Mouse (Mus musculus) intestine, embryonic 15.5 days (tissue): ENCODE measurements around the gene Crabp2. TPM values are rescaled to one million over a fixed set of nuclear protein-coding genes. Genes with fewer than 3 reads are reported as not detected.
"Not testable (repeated sequence)": the region's sequence is repeated elsewhere in the genome, so short reads cannot be mapped to it uniquely, and the experiment has no call there.

Experiments
- ATAC-seq: fragments of 200-750 bp; cut with Nextera tagmentation; 2 replicates; pipeline ENCODE4 v1.8.0; 2017; ENCODE audit warnings: moderate TSS enrichment, moderate library complexity
- H3K27ac ChIP-seq: fragments of 300-500 bp; sonication (generic); 2 replicates; pipeline ENCODE4 v1.5.1; 2015; ENCODE audit warnings: mild to moderate bottlenecking, inconsistent platforms
- H3K27me3 ChIP-seq: fragments of 300-500 bp; sonication (generic); replicated peaks from 2 replicates; pipeline ENCODE4 v1.6.1; 2015; ENCODE audit warnings: inconsistent platforms
- H3K36me3 ChIP-seq: fragments of 300-500 bp; sonication (generic); 2 replicates; pipeline ENCODE4 v1.6.1; 2015; ENCODE audit warnings: inconsistent platforms
- H3K4me1 ChIP-seq: fragments of 300-500 bp; sonication (generic); replicated peaks from 2 replicates; pipeline ENCODE4 v1.6.1; 2015; ENCODE audit warnings: inconsistent platforms
- H3K4me2 ChIP-seq: fragments of 300-500 bp; sonication (generic); replicated peaks from 2 replicates; pipeline ENCODE4 v1.6.1; 2015; ENCODE audit warnings: mild to moderate bottlenecking, inconsistent platforms
- H3K4me3 ChIP-seq: fragments of 300-500 bp; sonication (generic); replicated peaks from 2 replicates; pipeline ENCODE4 v1.5.1; 2015; ENCODE audit warnings: inconsistent platforms
- H3K9ac ChIP-seq: fragments of 300-500 bp; sonication (generic); 2 replicates; pipeline ENCODE4 v1.6.1; 2015; ENCODE audit warnings: inconsistent platforms
- H3K9me3 ChIP-seq: fragments of 300-500 bp; sonication (generic); 2 replicates; pipeline ENCODE4 v1.6.1; 2016; ENCODE audit warnings: inconsistent platforms
- WGBS: fragments of 180-500 bp; shearing (Covaris S2); methylation state at CpG from one replicate; pipeline ENCODE4 v1.1.7; 2015; 5-methylcytosine and 5-hydroxymethylcytosine counted together
- polyA plus RNA-seq: library from polyadenylated mRNA; unstranded; fragments of >200 nt; fragmentation: Nextera tagmentation; extraction: Ambion mirVana; gene quantifications from 2 replicates; pipeline ENCODE4 v1.2.1, GENCODE M21; 2015

The Crabp2 gene
- polyA plus RNA-seq, result 7.0 and 8.2 TPM in 2 replicates

DNA sequence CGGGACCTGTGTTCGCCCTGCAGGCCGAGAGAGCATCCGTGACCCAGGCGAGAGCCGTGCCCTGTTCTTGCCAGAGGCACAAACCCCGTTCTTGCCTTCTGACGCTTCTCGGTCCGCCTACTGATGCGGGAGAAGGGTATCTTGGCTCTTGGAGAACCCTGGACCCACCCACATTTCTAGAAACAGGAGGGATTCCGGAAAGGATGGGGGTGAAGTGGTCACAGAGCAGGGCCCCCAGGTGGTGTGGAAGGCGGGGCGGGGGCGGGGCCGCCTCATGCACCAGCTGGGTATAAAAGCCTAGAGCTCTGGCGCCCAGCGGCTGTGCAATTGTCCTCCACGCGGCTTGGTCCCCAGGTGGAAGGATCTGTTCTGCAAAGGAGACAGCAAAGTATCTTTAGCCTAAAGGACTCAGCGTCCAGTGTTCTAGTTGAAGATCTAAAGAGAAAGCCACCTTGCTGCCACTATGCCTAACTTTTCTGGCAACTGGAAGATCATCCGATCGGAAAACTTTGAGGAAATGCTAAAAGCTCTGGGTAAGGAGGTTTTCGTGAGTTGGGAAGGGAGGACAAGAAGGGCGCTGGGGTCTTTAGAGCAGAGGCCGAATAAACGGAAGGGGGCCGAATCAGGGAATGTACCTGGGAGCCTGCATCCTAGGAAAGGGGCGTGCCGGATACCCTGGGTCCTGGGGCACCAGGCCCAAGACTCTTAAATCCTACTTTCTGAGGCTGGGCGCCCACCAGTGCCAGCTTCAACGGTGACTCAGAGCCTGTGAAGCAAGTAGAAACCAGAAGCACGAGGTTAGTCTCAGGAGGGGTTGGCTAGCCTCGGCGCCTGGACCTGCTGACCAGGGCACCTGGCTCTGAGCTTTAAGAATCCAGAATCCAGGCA is at the start of gene Crabp2:
Crabp2 (plus strand) TSS at position 289 of the 888 bp plus-strand sequence.
- Histone ChIP-seq H3K4me1 (peaks cover 36% of the 10 kb centered on the region), H3K4me3 (peak within 1 kb of the TSS; percentile 19), H3K9ac (peak within 1 kb of the TSS; percentile 22; the same call in 1 of the 2 replicates), H3K36me3 (no peaks in the 10 kb centered on the region), H3K27ac (no peak within 1 kb of the TSS), H3K27me3 (peaks cover 39% of the 10 kb centered on the region), H3K4me2 (peak within 1 kb of the TSS; percentile 59), H3K9me3 (no peaks in the 10 kb centered on the region)
- ATAC-seq, result 0 out of 2 replicates have a peak, but pooled peaks have one; percentile 20
- WGBS, result 6% methylated on average over 35 of the region's 35 CpGs

DNA sequence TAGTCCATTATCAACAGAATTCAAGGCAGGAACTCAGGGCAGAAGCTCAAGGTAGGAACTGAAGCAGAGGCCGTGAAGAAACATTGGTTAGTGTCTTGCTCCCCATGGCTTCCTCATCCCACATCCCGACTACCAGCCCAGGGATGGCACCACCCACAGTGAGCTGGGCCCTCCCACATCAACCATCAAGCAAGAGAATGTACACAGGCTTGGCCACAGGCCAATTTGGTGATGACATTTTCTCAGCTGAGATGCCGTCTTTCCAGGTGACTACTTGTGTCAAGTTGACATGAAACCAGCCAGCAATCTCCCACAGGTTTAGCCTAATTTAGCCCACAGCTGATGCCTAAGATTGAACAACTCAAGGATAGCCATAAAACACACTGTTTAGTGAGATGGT is 49.2 kb upstream of the Crabp2 start:
- ATAC-seq, result no peak
- Histone ChIP-seq H3K36me3 (no peaks in the 10 kb centered on the region), H3K4me1 (no peaks in the 10 kb centered on the region), H3K27ac (no peak overlapping the region), H3K4me3 (no peak overlapping the region), H3K9me3 (no peaks in the 10 kb centered on the region), H3K27me3 (no peaks in the 10 kb centered on the region), H3K9ac (no peak overlapping the region), H3K4me2 (no peak overlapping the region)
- 75% methylated on average over 3 of the region's 3 CpGs for WGBS

DNA sequence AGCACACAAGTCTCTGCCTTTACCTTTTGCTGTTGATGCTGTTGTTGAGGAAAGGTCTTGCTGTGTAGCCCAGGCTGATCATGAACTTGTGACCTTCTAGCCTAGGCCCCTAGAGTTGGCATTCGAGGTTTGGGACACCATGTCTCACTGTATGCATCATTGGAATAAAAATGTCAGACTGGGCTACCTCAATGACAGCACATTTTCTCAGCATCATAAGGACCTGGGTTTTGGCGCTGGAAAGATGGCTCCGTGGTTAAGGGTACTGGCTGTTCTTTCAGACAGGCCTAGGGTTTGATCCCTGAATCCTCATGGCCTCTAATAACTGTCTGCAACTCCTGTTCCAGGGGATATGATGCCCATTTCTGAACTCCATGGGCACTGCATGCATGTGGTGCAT is 48.7 kb upstream of the Crabp2 start:
- Histone ChIP-seq H3K4me3 (no peak overlapping the region), H3K9me3 (no peaks in the 10 kb centered on the region), H3K27me3 (no peaks in the 10 kb centered on the region), H3K9ac (no peak overlapping the region), H3K4me1 (no peaks in the 10 kb centered on the region), H3K27ac (no peak overlapping the region), H3K36me3 (no peaks in the 10 kb centered on the region), H3K4me2 (no peak overlapping the region)
- no peak for ATAC-seq
- WGBS, result 82% methylated on average over 3 of the region's 3 CpGs

DNA sequence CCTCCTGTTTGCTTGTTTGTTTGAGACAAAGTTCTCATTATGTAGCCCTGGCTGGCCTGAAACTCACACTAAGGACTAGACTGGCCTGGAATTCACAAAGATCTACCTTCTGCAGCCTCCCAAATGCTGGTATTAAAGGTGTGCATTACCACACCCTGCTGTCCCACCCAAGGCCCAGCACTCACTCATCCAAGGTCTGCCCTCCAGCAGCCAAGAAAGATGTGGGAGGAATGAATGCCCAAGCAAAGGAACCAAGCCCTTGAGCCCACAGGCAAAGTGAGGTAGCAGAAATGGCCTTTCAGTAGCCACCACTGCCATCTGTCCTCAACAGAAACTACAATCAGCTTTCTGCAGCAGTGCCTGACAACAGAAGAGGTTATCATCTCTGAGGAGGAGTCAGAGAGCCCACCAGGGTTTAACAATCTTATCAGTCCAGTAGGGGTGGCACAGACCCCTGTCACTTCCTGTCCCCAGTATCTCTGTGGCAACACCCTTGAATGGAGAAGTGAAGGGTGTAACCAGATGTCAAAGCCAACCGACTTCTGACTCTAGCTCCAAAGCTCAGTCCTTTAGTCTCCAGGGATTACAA is 47.3 kb upstream of the Crabp2 start:
- Histone ChIP-seq H3K4me2 (no peak overlapping the region), H3K9ac (no peak overlapping the region), H3K9me3 (no peaks in the 10 kb centered on the region), H3K27ac (no peak overlapping the region), H3K4me1 (no peaks in the 10 kb centered on the region), H3K36me3 (no peaks in the 10 kb centered on the region), H3K4me3 (no peak overlapping the region), H3K27me3 (no peaks in the 10 kb centered on the region)
- WGBS, result 27% methylated on average over 1 of the region's 1 CpGs
- no peak for ATAC-seq

DNA sequence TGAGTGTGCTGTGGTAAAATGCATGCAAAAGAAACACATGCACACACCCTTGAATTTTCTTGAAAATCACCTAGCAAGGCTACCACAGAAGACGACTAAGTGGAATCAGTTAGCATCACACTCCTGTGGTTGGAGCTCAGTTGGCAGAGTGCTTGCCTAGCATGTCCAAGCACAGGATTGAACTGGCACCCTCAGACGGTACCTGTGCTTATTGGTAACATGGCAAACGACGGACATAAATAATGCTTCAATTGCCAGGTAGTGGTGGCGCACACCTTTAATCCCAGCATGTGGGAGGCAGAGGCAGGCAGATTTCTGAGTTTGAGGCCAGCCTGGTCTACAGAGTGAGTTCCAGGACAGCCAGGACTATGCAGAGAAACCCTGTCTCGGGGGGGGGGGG is 46.5 kb upstream of the Crabp2 start:
- WGBS, result 76% methylated on average over 6 of the region's 6 CpGs
- not testable (repeated sequence) for H3K27ac ChIP-seq, H3K4me1 ChIP-seq, H3K36me3 ChIP-seq, H3K9ac ChIP-seq, H3K4me3 ChIP-seq, H3K27me3 ChIP-seq, ATAC-seq, H3K9me3 ChIP-seq, H3K4me2 ChIP-seq

DNA sequence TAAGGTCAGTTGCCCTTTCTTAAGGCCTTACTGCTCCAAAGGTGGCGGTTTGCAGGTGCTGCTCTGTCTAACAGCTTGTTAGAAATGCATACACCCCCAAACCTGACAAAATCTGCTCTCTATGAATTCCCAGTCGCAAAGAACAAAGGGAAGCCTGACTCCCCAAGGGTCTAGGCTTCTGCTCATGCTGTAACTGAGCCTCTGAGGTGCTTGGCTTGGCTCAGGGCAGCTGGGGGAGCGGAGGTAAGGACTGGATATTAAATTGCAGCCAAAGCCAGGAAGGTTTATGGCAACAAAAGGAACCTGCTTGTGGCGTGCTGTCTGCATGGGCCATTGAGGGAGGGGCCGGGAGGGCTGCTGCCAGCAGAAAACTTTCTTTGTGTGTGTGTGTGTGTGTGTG is 44.6 kb upstream of the Crabp2 start:
- H3K36me3 ChIP-seq, result no peaks in the 10 kb centered on the region
- 58% methylated on average over 5 of the region's 5 CpGs for WGBS
- H3K4me1 ChIP-seq, result peaks cover 13% of the 10 kb centered on the region
- no peak overlapping the region for H3K27ac ChIP-seq
- no peak overlapping the region for H3K9ac ChIP-seq
- H3K9me3 ChIP-seq, result no peaks in the 10 kb centered on the region
- H3K27me3 ChIP-seq, result no peaks in the 10 kb centered on the region
- H3K4me3 ChIP-seq, result no peak overlapping the region
- ATAC-seq, result no peak
- H3K4me2 ChIP-seq, result no peak overlapping the region

DNA sequence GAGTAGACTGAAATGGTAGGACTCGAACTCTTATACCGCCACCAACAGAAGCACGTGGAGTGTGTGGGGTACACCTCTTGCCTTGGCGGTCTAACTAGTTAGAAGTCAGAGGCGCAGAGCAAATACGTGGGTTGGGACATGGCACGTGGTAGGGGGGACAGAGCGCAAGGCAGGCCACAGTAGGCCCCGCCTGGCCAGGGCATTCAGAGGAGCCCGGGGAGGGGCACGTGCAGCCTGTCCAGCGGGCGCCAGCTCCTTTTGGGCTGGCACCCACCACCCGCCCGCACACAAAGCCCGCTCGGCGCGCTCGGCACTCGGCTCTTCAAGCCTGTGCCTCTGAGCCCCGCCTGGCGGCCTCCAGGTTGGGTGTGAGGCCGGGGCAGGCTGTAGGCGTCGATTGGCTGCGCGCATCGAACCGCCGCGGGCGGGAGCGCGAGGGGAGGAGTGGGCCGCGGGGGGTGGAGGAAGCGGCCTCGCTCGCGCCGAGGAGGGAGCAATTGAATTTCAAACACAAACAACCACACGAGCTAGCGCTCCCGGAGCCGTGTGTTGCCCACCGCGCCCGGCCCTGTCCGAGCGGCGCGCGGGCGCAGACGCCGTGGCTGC is 42.5 kb upstream of the Crabp2 start, which contains the start of gene Hdgf:
Hdgf (plus strand) TSS at position 442 of the 606 bp plus-strand sequence.
- Histone ChIP-seq H3K4me1 (peaks cover 34% of the 10 kb centered on the region), H3K9ac (peak within 1 kb of the TSS; percentile 88), H3K36me3 (no peaks in the 10 kb centered on the region), H3K4me3 (peak within 1 kb of the TSS; percentile 83), H3K4me2 (peak within 1 kb of the TSS; percentile 80), H3K9me3 (no peaks in the 10 kb centered on the region), H3K27me3 (no peaks in the 10 kb centered on the region), H3K27ac (peak within 1 kb of the TSS; percentile 97)
- under 1% methylated on average over 57 of the region's 57 CpGs for WGBS
- peak; percentile 91 for ATAC-seq

DNA sequence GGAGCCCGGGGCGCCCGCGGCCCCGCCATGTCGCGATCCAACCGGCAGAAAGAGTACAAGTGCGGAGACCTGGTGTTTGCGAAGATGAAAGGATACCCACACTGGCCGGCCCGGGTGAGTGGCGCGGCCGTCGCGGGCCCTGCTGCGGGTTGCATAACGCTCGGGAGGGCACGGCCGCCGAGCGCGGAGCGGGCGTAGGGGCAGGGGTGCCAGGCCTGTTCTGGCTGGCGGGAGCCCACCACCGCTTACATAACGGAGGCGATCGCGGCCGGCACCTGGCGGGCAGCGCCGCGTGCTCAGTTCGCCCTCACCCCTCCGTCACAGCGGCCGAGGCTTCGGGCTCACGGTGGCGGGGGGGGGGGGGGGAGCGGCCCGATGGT is 41.9 kb upstream of the Crabp2 start:
- Histone ChIP-seq H3K27me3 (no peaks in the 10 kb centered on the region), H3K4me2 (peak overlapping the region; percentile 80), H3K9ac (peak overlapping the region; percentile 88), H3K4me3 (peak overlapping the region; percentile 83), H3K4me1 (peaks cover 38% of the 10 kb centered on the region), H3K27ac (peak overlapping the region; percentile 97), H3K9me3 (no peaks in the 10 kb centered on the region), H3K36me3 (no peaks in the 10 kb centered on the region)
- WGBS, result 0% methylated on average over 39 of the region's 47 CpGs
- peak; percentile 5; the same call in 1 of the 2 replicates for ATAC-seq

DNA sequence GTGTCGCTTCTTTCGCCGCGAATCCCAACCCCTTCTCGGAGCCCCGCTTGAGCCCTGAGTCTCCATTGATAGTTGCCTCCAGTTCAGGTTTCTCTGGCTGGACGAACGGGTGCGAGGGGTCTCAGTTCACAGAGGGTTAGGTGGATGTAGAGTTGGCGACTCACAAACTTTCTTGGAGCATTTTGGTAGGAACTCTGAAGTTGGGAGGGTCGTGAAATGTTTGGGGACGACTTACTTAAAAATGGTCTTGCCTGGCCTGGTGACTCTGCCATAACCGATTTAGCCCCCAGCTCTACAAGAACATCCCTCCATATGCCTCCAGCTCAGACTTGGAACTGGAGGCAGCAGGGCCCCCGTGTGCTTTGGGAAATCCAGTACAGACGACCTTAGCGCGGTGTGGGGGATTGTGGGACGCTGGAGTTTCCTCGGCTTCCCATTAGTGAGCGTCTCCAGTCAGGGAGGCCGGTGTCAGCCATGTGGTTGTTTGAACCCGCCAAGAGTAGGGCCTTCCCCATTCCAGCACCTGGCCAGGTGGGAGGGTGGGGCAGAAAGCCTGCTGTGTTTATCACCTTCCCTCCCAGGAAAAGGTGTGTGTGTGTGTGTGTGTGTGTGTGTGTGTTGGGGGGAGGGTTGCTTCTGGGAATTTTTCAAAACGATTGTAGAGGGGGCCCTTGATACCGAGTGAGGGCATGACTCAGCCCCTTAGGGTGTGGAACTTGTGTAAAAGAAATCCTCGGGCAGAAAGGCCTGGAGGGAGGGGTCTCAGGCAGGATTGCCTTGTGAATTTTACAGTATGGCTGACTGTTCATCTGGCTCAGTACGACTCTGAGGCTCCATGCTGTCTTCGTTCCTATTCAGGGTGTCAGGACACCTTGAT is 41.2 kb upstream of the Crabp2 start:
- Histone ChIP-seq H3K4me3 (peak overlapping the region; percentile 83), H3K27me3 (no peaks in the 10 kb centered on the region), H3K4me2 (peak overlapping the region; percentile 80), H3K4me1 (peaks cover 38% of the 10 kb centered on the region), H3K36me3 (no peaks in the 10 kb centered on the region), H3K27ac (peak overlapping the region; percentile 97), H3K9me3 (no peaks in the 10 kb centered on the region), H3K9ac (peak overlapping the region; percentile 88)
- peak; percentile 52 for ATAC-seq
- under 1% methylated on average over 27 of the region's 27 CpGs for WGBS

DNA sequence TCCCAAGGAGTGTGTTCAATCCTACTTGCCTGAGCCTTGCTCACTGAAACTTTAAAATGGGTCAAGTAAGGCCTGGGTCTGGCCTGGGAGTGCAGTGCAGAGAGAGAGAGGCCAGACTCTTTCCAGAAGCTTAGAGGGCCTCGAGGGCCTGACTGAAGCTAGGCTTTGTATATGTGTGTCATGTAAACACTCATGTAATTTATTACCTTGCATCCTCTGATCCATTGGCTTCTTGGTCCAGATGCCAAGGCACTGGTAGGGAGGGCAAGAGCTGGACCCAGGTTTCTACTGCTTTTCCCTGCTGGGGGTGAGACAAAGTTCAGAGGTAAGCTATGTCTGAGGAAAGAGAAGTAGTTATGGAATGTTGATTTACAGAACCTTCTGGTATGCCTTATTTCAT is 40.6 kb upstream of the Crabp2 start:
- peak overlapping the region; percentile 83 for H3K4me3 ChIP-seq
- H3K36me3 ChIP-seq, result no peaks in the 10 kb centered on the region
- WGBS, result 2% methylated on average over 1 of the region's 1 CpGs
- ATAC-seq, result no peak
- peak overlapping the region; percentile 97 for H3K27ac ChIP-seq
- H3K4me2 ChIP-seq, result peak overlapping the region; percentile 80
- H3K9ac ChIP-seq, result peak overlapping the region; percentile 88
- H3K9me3 ChIP-seq, result no peaks in the 10 kb centered on the region
- no peaks in the 10 kb centered on the region for H3K27me3 ChIP-seq
- peaks cover 38% of the 10 kb centered on the region for H3K4me1 ChIP-seq

DNA sequence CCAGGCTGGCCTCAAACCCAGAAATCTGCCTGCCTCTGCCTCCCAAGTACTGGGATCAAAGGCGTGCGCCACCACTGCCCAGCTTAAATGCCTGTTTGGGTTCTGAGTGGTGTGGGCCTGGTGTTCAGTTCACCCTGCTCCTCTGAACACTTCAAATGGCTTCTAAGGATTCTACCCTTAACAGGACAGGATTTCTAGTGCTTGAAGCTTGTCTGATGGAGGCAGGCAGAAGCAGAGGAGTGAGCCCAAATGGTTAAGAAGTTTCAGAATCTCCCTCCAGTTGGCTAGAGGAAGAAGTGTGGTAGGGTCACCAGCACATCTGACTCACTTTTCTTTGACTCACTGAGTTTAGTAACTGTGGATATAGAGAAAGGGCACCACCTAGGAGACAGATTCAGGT is 39.1 kb upstream of the Crabp2 start:
- Histone ChIP-seq H3K4me3 (no peak overlapping the region), H3K9ac (peak overlapping the region; percentile 32; the same call in 1 of the 2 replicates), H3K4me1 (peaks cover 38% of the 10 kb centered on the region), H3K27me3 (no peaks in the 10 kb centered on the region), H3K27ac (peak overlapping the region; percentile 90), H3K9me3 (no peaks in the 10 kb centered on the region), H3K36me3 (peaks cover 13% of the 10 kb centered on the region), H3K4me2 (peak overlapping the region; percentile 80)
- ATAC-seq, result no peak
- WGBS, result 73% methylated on average over 2 of the region's 2 CpGs
